Comparison of ENCODE assay signal across 23 mouse cellular contexts in genomic region chr12:30006586-30006985, GRCm38 (mm10).
A peak's percentile ranks its signal among the peaks of the same experiment; 100 is the strongest.
DNase-seq lines count a peak whose midpoint lies in the region; ATAC-seq and TF ChIP-seq lines count a peak whose summit lies in the region.
"Had no signal": no experiment of that assay in that cellular context is flagged by ENCODE, and none has a peak within 500 bp of the region (broad histone marks: within the 10 kb centered on the region; RNA-seq: fewer than 3 reads in every experiment).

No protein-coding gene starts in this region.

- H3K36me3 ChIP-seq in kidney, adult 2 months (ENCODE audit: control insufficient read depth, insufficient read depth, low read length): no peaks in the 10 kb centered on the region
- peaks cover 89% of the 10 kb centered on the region for H3K36me3 ChIP-seq in kidney, embryonic 15.5 days
- H3K36me3 ChIP-seq in C2C12 (ENCODE audit: control insufficient read depth, insufficient read depth) (peaks cover 64% of the 10 kb centered on the region), myocyte (ENCODE audit: control insufficient read depth, insufficient read depth) (peaks cover 15% of the 10 kb centered on the region)
- H3K36me3 ChIP-seq in stomach, postnatal 0 days (ENCODE audit: control insufficient read depth, insufficient read depth, low read length): peaks cover 10% of the 10 kb centered on the region; the same call in 1 of the 2 replicates

- no peaks in the 10 kb centered on the region for H3K9me3 ChIP-seq in kidney, embryonic 15.5 days (replicated peaks)
- H3K9me3 ChIP-seq in stomach, postnatal 0 days (ENCODE audit: control insufficient read depth, low read length): no peaks in the 10 kb centered on the region
- H3K9me3 ChIP-seq: embryonic facial prominence, embryonic 10.5 days; embryonic facial prominence, embryonic 12.5 days; forebrain, embryonic 13.5 days; forebrain, embryonic 15.5 days had no signal

- intact Hi-C loops in gastrocnemius, postnatal 14 days (cut with DNase I; ENCODE audit: low total_unique reads): no loop called here

- peaks cover 4% of the 10 kb centered on the region; the same call in 1 of the 2 replicates for H3K4me1 ChIP-seq in kidney, adult 2 months (ENCODE audit: control insufficient read depth, insufficient read depth, low read length)
- no peaks in the 10 kb centered on the region for H3K4me1 ChIP-seq in kidney, embryonic 15.5 days
- H3K4me1 ChIP-seq in stomach, postnatal 0 days (replicated peaks; ENCODE audit: control insufficient read depth, insufficient read depth): no peaks in the 10 kb centered on the region
- H3K4me1 ChIP-seq: embryonic facial prominence, embryonic 10.5 days; embryonic facial prominence, embryonic 12.5 days had no signal

- no peak overlapping the region for H3K27ac ChIP-seq in kidney, adult 2 months (ENCODE audit: insufficient read depth, low read depth, low read length)
- H3K27ac ChIP-seq in kidney, embryonic 15.5 days: no peak overlapping the region
- H3K27ac ChIP-seq in stomach, postnatal 0 days (replicated peaks): no peak overlapping the region
- H3K27ac ChIP-seq: embryonic facial prominence, embryonic 10.5 days; embryonic facial prominence, embryonic 12.5 days; forebrain, embryonic 13.5 days; forebrain, embryonic 15.5 days had no signal

- 57% methylated on average over 9 of the region's 9 CpGs for WGBS in kidney, adult 2 months
- WGBS in kidney, embryonic 15.5 days: 80% methylated on average over 9 of the region's 9 CpGs
- WGBS in stomach, postnatal 0 days: 71% methylated on average over 9 of the region's 9 CpGs

- TF ChIP-seq POLR2A in kidney, adult 2 months (IDR thresholded peaks at IDR 0.05; ENCODE audit: low read depth, low read length): no peak
- TF ChIP-seq POLR2A in myocyte (IDR thresholded peaks at IDR 0.05; ENCODE audit: insufficient read length, low read depth): no peak

- H3ac ChIP-seq in C2C12 (ENCODE audit: control insufficient read depth, insufficient read length, low read depth) (no peak overlapping the region), myocyte (ENCODE audit: control insufficient read depth, insufficient read length) (no peak overlapping the region)

- peaks cover 10% of the 10 kb centered on the region for H3K79me2 ChIP-seq in C2C12 (ENCODE audit: control insufficient read depth, insufficient read depth)
- H3K79me2 ChIP-seq in myocyte (ENCODE audit: control insufficient read depth, insufficient read depth): no peaks in the 10 kb centered on the region

- H3K79me3 ChIP-seq in C2C12 (ENCODE audit: low read depth): peaks cover 6% of the 10 kb centered on the region

- no peak for ATAC-seq in kidney, embryonic 15.5 days (replicated peaks; ENCODE audit: low FRiP score)
- ATAC-seq in stomach, postnatal 0 days (ENCODE audit: low FRiP score, low TSS enrichment): no peak
- ATAC-seq: activated CD4-positive, CD25-positive, alpha-beta regulatory T cell, adult 4 months; forebrain, embryonic 13.5 days; forebrain, embryonic 15.5 days; Patski had no signal

- no peaks in the 10 kb centered on the region for H3K27me3 ChIP-seq in kidney, adult 2 months (replicated peaks; ENCODE audit: control insufficient read depth, insufficient read depth, low read length)
- H3K27me3 ChIP-seq in kidney, embryonic 15.5 days: no peaks in the 10 kb centered on the region
- H3K27me3 ChIP-seq in C2C12 (ENCODE audit: control insufficient read depth, insufficient read depth, insufficient read length) (no peaks in the 10 kb centered on the region), myocyte (ENCODE audit: control insufficient read depth, insufficient read depth, insufficient read length) (no peaks in the 10 kb centered on the region)
- H3K27me3 ChIP-seq in stomach, postnatal 0 days (ENCODE audit: control insufficient read depth, insufficient read depth, low read length): no peaks in the 10 kb centered on the region
- H3K27me3 ChIP-seq: embryonic facial prominence, embryonic 12.5 days; forebrain, embryonic 13.5 days; forebrain, embryonic 15.5 days; Patski had no signal

- H3K9ac ChIP-seq in kidney, embryonic 15.5 days: no peak overlapping the region
- no peak overlapping the region for H3K9ac ChIP-seq in stomach, postnatal 0 days (ENCODE audit: low read length)
- H3K9ac ChIP-seq: embryonic facial prominence, embryonic 12.5 days; forebrain, embryonic 13.5 days; forebrain, embryonic 15.5 days had no signal

- no peak for TF ChIP-seq CTCF in kidney, adult 2 months (conservative IDR thresholded peaks at IDR 0.05; ENCODE audit: insufficient read depth, insufficient read length, low read depth, low read length)
- no peak for TF ChIP-seq CTCF in C2C12 (IDR thresholded peaks at IDR 0.05; ENCODE audit: control insufficient read depth, insufficient read depth, insufficient read length)
- no peak for TF ChIP-seq CTCF in stomach, postnatal 0 days (IDR thresholded peaks at IDR 0.05; ENCODE audit: low read depth)

- DNase-seq in kidney, adult 2 months: peak; percentile 55
- peak; percentile 28 to 44 for DNase-seq in kidney, postnatal 25 days
- no peak for DNase-seq in kidney, adult 11 months
- no peak for DNase-seq in stomach, postnatal 0 days (ENCODE audit: low spot score)
- DNase-seq in gastrocnemius, postnatal 14 days: no peak
- DNase-seq: adrenal gland, adult 8-10 months; adrenal gland, postnatal 14 days; adrenal gland, postnatal 36 days; B cell, adult 2 months; cerebellum, adult 11-12 months; cerebellum, adult 2 months; cerebellum, adult 9-10 months; cerebellum, postnatal 10 days; cerebellum, postnatal 25 days had no signal

- no peak for TF ChIP-seq EP300 in stomach, postnatal 0 days (optimal IDR thresholded peaks at IDR 0.05)

- no peak overlapping the region for H3K4me3 ChIP-seq in kidney, adult 2 months (ENCODE audit: insufficient read depth, low read depth, low read length)
- H3K4me3 ChIP-seq in kidney, embryonic 15.5 days (replicated peaks): no peak overlapping the region
- H3K4me3 ChIP-seq in C2C12 (ENCODE audit: insufficient read depth, poor library complexity, severe bottlenecking): no peak overlapping the region
- no peak overlapping the region for H3K4me3 ChIP-seq in myocyte
- H3K4me3 ChIP-seq in stomach, postnatal 0 days (ENCODE audit: low read depth, low read length): no peak overlapping the region
- H3K4me3 ChIP-seq: embryonic facial prominence, embryonic 10.5 days; embryonic facial prominence, embryonic 12.5 days; forebrain, embryonic 13.5 days; forebrain, embryonic 15.5 days had no signal

- no peak overlapping the region for H3K4me2 ChIP-seq in kidney, embryonic 15.5 days
- H3K4me2 ChIP-seq in myocyte (ENCODE audit: low read depth): no peak overlapping the region
- H3K4me2 ChIP-seq in stomach, postnatal 0 days (replicated peaks; ENCODE audit: low read depth): no peak overlapping the region
- H3K4me2 ChIP-seq: embryonic facial prominence, embryonic 12.5 days; forebrain, embryonic 13.5 days; forebrain, embryonic 15.5 days had no signal

TF ChIP-seq in C2C12, 6 proteins besides CTCF, POLR2A, EP300 and RAD21:
- TF ChIP-seq CEBPB (IDR thresholded peaks at IDR 0.05; ENCODE audit: low read depth): no peak
- TF ChIP-seq MYOG (IDR thresholded peaks at IDR 0.05; ENCODE audit: control insufficient read depth, extremely low read depth, insufficient read length): no peak
- TF ChIP-seq MAX (IDR thresholded peaks at IDR 0.05): peak; percentile 37

TF ChIP-seq in myocyte, 11 proteins besides CTCF, POLR2A, EP300 and RAD21:
- TF ChIP-seq POLR2AphosphoS2 (IDR thresholded peaks at IDR 0.05; ENCODE audit: insufficient read length, low read depth) (no peak), MYOG (IDR thresholded peaks at IDR 0.05; ENCODE audit: control insufficient read depth in 1 of 3, insufficient read depth in 1 of 3, insufficient read length in 2 of 3, low read depth in 2 of 3) (peak in 2 of 3 experiments; percentile 14 to 43), MYOD1 (IDR thresholded peaks at IDR 0.05; ENCODE audit: control insufficient read depth in 1 of 3, insufficient read length in 2 of 3, low read depth in 2 of 3) (peak in 1 of 3 experiments; percentile 45)

Comparison
In these comparisons a context has a peak if more than half of its experiments do, and no peak if none do; other contexts are left out.
1. DNase-seq: peak in kidney, adult 2 months (single experiment) and kidney, postnatal 25 days (2 of 2); none in kidney, adult 11 months (single experiment), stomach, postnatal 0 days (single experiment) and gastrocnemius, postnatal 14 days (single experiment).